Mouse (Mus musculus) ES-E14 (cell line): Measurements from ENCODE around the gene Csrp1.

Experiments used
- CHD2 ChIP-seq: IDR thresholded peaks from 2 replicates; pipeline ENCODE4 v1.6.1; 2014; ENCODE audit warnings: mild to moderate bottlenecking, low read depth, low read length, inconsistent platforms
- HCFC1 ChIP-seq: IDR thresholded peaks from 2 replicates; pipeline ENCODE4 v1.6.1; 2012; ENCODE audit warnings: low read length, inconsistent platforms, borderline replicate concordance; ENCODE audit not compliant: insufficient read depth
- MAFK ChIP-seq: IDR thresholded peaks from 2 replicates; pipeline ENCODE4 v1.6.1; 2014; ENCODE audit warnings: mild to moderate bottlenecking, low read depth, low read length, inconsistent platforms; ENCODE audit not compliant: insufficient read depth

DNA sequence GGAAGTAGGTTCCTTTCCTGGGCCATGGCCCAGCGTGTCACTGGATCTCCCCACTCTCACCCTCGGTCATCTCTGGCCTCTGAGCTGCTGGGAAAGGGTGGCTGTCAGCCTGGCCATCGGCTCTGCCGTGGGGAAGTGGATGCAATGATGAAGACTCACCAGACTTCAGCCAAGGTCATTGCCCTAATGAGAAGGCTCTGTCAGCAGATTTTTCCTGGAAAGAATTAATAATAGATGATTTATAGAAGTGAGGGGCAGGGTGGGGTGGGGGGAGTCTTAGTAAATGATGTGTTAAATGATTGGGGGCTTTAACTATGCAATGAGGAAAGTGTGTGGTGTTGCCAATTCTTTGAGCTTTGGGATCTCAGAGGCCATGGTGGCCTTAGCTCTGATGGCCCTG, 26.4 kb downstream of the Csrp1 start:
- TF ChIP-seq CHD2, result no peak
- TF ChIP-seq HCFC1, result no peak
- no peak for TF ChIP-seq MAFK
